Mouse (Mus musculus) T-helper 2 cell (primary cell): Measurements from ENCODE around the gene Ezr.

ENCODE experiments used
- in situ Hi-C: fragments of 300-600 bp; cut with MboI, MseI; formaldehyde crosslinking; loops from one replicate; pipeline ENCODE4 v1.15.1; 2025; ENCODE audit warnings: high pct_unique_total_duplicates

Ezr gene

GRCm38 (mm10) chr17:6782611-6783005 is at the start of gene Ezr:
Gene Ezr (minus strand): TSS chr17:6782784.
- in situ Hi-C loops, result loop anchor here (5.0 kb wide), 1 partner anchor 45 kb away; no protein-coding TSS in a partner anchor

- in situ Hi-C loops, result loop anchor here (25.0 kb wide), 1 partner anchor 418 kb away; no protein-coding TSS in a partner anchor
Measured at GRCm38 (mm10) chr17:6830004-6830592, 47.5 kb upstream of the Ezr start.

- in situ Hi-C loops, result loop anchor here (5.0 to 25.0 kb wide), 2 partner anchors 46 to 416 kb away; partner anchors contain the start of gene Ezr
Measured at GRCm38 (mm10) chr17:6828531-6829150, 46.1 kb upstream of the Ezr start.

- in situ Hi-C loops, result loop anchor here (5.0 to 25.0 kb wide), 2 partner anchors 46 to 416 kb away; partner anchors contain the start of gene Ezr
Measured at GRCm38 (mm10) chr17:6827740-6828461, 45.3 kb upstream of the Ezr start.

GRCm38 (mm10) chr17:6827159-6827733 is 44.7 kb upstream of the Ezr start:
- in situ Hi-C loops, result loop anchor here (5.0 to 25.0 kb wide), 2 partner anchors 45 to 415 kb away; partner anchors contain the start of gene Ezr

GRCm38 (mm10) chr17:6816796-6817195 is 34.2 kb upstream of the Ezr start:
- in situ Hi-C loops, result no loop called here

GRCm38 (mm10) chr17:6816151-6816550 is 33.6 kb upstream of the Ezr start:
- in situ Hi-C loops, result no loop called here

- in situ Hi-C loops, result no loop called here
Measured at GRCm38 (mm10) chr17:6814656-6815055, 32.1 kb upstream of the Ezr start.

- in situ Hi-C loops, result no loop called here
Measured at GRCm38 (mm10) chr17:6812851-6813191, 30.2 kb upstream of the Ezr start.

- in situ Hi-C loops, result no loop called here
Measured at GRCm38 (mm10) chr17:6811931-6812850, 29.6 kb upstream of the Ezr start.

- in situ Hi-C loops, result no loop called here
Measured at GRCm38 (mm10) chr17:6809331-6809730, 26.7 kb upstream of the Ezr start.

GRCm38 (mm10) chr17:6808521-6809165 is 26.1 kb upstream of the Ezr start:
- in situ Hi-C loops, result no loop called here

- in situ Hi-C loops, result no loop called here
Measured at GRCm38 (mm10) chr17:6807827-6808520, 25.4 kb upstream of the Ezr start.

- in situ Hi-C loops, result no loop called here
Measured at GRCm38 (mm10) chr17:6804853-6805543, 22.4 kb upstream of the Ezr start.

GRCm38 (mm10) chr17:6804111-6804510 is 21.5 kb upstream of the Ezr start:
- in situ Hi-C loops, result no loop called here

GRCm38 (mm10) chr17:6803614-6804013 is 21.0 kb upstream of the Ezr start:
- in situ Hi-C loops, result no loop called here

GRCm38 (mm10) chr17:6798392-6799061 is 15.9 kb upstream of the Ezr start:
- in situ Hi-C loops, result no loop called here

GRCm38 (mm10) chr17:6797471-6797870 is 14.9 kb upstream of the Ezr start:
- in situ Hi-C loops, result no loop called here
